Mouse (Mus musculus) cerebellum, postnatal 36 days (tissue): ENCODE measurements around the gene 9930021J03Rik.
A peak's percentile ranks its signal among the peaks of the same experiment; 100 is the strongest.

Experiments used
- DNase-seq, 2 experiments: peaks; one replicate each; pipeline ENCODE4 v3.0.0; 2021 to 2022; ENCODE audit warnings: mixed read lengths in 2 of 2

The 9930021J03Rik gene

GRCm38 (mm10) chr19:29683844-29684540 lies 121.8 kb downstream of the 9930021J03Rik start:
- DNase-seq, result peak; percentile 82 to 88

DNA sequence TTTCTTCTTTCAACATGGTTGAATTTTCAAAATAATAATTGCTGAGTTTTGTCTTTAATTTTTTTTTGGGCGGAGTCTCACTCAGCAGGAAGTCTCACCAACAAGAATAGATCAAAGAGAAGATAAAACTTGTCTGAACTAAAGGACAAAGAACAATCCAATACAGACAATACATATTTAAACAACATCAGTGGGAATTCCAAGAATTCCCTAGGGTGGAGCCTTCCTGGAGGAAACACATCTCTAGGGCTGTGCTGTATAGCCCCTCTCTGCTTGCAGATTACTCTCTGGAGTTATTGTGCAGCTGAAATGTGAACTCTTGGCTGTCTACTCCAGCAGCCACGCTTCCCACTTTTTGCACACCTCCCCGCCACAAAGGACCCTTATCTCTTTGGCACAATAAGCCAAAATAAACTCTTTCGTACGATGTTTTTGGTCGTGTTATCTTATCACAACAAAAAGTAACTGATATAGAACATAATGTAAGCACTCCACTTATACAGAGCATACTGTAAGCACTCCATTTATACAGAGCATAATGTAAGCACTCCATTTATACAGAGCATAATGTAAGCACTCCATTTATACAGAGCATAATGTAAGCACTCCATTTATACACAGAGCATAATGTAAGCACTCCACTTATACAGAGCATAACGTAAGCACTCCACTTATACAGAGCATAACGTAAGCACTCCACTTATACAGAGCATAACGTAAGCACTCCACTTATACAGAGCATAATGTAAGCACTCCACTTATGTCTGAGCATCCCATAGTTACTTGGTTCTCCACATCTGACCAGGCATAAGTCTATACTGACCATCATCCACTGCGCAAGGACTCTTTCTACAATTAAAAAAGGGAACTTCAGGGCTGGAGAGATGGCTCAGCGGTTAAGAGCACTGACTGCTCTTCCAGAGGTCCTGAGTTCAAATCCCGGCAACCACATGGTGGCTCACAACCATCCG lies 125.3 kb downstream of the 9930021J03Rik start:
- no peak for DNase-seq

GRCm38 (mm10) chr19:29678181-29678778 lies 127.5 kb downstream of the 9930021J03Rik start:
- DNase-seq, result no peak

- no peak for DNase-seq
These were observed 129.2 kb downstream of the 9930021J03Rik start for GRCm38 (mm10) chr19:29676479-29677193.

DNA sequence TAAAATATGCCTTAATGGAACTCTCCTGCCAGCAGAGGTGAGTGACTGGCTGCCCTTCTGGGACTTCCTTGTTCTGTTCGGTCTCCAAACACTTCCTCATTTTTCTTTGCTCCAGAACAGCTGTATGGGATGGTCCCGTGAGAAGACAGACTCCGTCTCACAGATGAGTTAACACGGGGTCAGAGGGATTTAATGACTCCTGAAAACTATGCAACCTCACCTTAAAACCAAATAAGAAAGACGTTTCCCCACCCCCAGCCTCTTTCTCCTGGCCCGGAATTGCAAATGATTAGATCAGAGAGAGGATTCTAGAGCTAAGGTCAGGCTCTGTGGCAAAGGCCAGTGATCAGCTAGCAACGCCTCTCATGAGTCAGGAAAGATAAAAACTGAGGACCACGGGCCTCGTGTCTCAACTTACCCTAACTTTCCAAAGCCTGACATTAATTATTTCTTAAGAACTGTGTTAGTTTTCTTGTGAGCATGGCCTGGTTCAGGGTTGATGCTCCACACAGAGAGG lies 130.2 kb downstream of the 9930021J03Rik start:
- no peak for DNase-seq

- no peak for DNase-seq
These were observed 130.8 kb downstream of the 9930021J03Rik start for GRCm38 (mm10) chr19:29674946-29675345.

DNA sequence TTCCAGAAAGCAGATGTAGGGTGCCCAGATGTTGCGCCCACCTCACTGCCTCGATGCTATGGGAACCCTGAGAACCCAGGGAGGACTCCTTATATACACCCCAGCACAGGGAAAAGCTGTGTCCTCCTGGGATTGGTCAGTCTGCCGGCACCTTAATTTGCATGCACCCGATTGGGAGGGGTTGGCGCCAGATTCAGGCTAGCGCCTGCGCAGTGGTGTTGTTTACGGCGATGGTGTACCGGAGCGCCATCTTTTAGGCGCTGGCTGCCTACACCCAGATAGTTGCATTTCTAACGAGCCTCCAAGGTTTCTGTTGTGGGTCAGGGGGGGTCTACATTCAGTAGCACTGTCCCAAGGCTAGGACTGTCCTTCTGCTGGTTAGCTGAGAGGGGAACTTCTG lies 133.1 kb downstream of the 9930021J03Rik start:
- DNase-seq, result no peak

DNA sequence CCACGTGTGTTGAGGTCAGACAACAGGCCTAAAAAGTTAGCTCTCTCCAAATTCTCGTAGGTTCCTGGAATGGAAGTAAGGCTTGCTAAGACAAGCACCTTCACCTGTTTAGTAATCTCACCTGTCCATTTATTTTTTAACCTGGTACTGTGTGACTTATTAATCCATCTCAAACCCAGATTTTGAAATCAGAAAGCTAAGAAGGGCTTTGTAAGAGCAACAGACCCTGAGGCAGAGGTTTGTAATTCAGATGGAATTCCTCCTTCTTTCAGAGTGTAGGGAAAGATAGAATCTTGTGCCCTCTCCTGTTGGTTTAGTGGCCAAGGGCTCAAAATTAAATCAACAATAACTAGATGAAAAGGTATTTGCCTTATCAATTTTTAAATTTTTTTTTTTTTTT lies 134.6 kb downstream of the 9930021J03Rik start:
- no peak for DNase-seq

DNA sequence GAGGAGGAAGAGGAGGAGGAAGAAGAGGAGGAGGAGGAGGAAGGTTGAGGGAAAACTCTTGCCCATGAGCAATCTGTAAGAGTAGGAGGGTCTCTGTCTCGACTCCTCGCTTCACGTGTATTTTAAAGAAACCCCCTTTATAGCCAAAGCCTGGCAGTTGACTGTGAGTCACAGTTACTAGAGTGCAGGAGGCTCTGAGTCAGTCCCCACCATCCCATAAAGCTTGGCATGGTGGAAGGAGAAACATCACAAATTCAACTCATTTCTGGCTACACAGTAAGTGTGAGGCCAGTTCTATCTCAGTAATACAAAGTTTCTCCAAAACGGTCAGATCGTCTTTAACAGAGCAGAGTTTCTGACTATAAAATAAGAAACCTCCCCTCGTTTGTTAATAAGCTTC lies 135.5 kb downstream of the 9930021J03Rik start:
- no peak for DNase-seq

DNA sequence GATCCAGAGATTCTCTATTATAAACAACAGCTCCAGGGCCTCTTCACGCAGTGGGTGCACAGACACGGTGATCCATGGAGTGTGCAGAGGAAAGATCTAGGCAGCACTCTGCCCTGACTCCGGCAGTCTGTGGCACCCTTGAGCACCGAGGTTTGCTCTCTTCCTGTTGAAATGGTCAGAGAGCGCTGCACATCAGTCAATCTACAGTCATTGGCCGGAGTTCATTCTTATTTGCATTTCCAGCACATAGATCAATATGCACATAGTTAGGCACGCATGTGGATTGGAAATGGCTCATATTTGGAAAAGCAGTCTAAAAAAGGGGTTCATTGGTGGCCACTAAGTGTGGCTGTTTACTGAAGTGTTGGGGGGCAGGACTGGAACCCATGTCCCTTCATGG lies 137.7 kb downstream of the 9930021J03Rik start:
- DNase-seq, result no peak

DNA sequence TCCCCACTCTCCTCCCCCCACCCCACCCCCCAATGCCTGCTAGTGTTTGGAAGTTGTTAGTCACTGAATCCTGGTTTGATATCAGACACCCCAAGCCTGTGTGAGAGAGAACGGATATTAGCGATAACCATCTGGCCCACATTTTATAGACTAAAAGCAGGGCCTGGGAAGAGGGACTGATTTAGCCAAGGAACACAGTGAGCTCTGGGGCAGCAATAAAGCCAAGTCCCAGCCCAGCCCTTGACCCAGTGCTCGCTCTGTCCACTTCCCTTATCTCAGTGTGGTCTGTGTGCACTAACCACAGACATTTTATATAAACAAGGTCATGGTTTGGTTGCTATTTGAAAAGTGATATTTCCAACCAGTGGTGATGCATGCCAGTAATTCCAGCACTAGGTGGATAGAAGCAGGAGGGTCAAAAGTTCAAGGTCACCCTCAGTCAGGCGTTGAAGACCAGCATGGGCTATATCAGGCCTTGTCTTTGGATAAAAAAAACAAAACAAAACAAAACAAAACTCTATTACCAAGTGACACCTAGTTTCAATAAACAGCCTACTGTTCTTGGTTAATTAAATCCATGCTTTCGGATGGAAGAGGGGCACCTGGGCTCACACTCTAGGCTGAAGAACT lies 138.7 kb downstream of the 9930021J03Rik start:
- DNase-seq, result no peak

GRCm38 (mm10) chr19:29666164-29666563 lies 139.6 kb downstream of the 9930021J03Rik start:
- DNase-seq, result no peak

DNA sequence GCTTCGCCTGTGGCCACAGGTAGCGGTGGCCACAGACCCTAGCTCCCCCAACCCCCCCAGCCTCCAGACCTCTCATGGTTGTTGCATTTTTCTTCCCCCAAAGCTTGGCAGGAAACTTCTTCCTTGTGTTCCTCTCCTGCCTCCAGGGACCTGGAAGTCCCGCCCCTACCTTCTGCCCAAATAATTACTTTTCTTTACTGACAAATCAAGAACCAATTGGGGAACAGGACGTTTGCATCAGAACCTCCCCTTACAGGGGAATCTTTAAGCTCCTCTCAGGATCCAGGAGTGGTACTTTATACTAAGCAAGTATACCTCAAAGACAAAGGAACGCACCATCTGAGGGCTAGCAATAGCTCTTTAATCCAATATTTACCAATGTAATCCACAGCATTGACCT lies 140.9 kb downstream of the 9930021J03Rik start:
- no peak for DNase-seq
